Mouse (Mus musculus) left cerebral cortex, postnatal 14 days (tissue): ENCODE measurements around the gene Trim71. TPM values are rescaled to one million over a fixed set of nuclear protein-coding genes. Genes with fewer than 3 reads are reported as not detected.

Source experiments
- DNase-seq, 2 experiments: peaks; one replicate each; pipeline ENCODE4 v3.0.0; 2021 to 2022; ENCODE audit warnings: low spot score in 2 of 2, mixed read lengths in 1 of 2
- intact Hi-C: fragments of 180-260 bp; cut with DNase I; formaldehyde crosslinking; loops from one replicate; pipeline ENCODE4 v1.15.1; 2025
- total RNA-seq, 2 experiments: library from RNA; stranded (reverse); gene quantifications; 2 replicates each; pipeline ENCODE4 v1.2.3; 2021

Trim71 gene
- total RNA-seq, 2 experiments from 2014 or later = 0.44 to 0.48 TPM

- intact Hi-C loops = no loop called here
- no peak for DNase-seq
These were observed 3.1 kb downstream of the Trim71 start for GRCm38 (mm10) chr9:114560771-114561670.

DNA sequence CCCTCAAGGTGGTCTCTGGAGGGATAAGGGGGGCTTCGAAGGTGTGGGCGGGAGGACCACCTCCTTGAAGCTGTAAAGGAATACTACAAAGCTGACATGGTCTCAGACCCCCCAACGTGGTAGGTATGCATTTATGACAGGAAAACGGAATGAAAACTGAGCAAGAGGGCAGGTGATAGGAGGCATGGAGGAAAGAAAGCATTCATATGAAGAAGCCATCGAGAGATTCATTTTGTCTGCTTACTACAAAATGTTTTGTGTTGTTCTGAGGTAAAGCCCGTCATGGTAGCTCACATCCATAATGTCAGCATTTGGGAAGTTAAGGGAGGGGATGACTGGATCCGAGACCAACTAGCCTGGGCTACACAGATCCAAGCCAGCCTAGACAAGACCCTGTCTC, 4.0 kb downstream of the Trim71 start:
- no peak for DNase-seq
- intact Hi-C loops = no loop called here

GRCm38 (mm10) chr9:114557086-114557485, 7.1 kb downstream of the Trim71 start:
- DNase-seq = no peak
- intact Hi-C loops = loop anchor here (5.0 kb wide), 1 partner anchor 40 kb away; the partner anchor contains the start of gene C130032M10Rik

DNA sequence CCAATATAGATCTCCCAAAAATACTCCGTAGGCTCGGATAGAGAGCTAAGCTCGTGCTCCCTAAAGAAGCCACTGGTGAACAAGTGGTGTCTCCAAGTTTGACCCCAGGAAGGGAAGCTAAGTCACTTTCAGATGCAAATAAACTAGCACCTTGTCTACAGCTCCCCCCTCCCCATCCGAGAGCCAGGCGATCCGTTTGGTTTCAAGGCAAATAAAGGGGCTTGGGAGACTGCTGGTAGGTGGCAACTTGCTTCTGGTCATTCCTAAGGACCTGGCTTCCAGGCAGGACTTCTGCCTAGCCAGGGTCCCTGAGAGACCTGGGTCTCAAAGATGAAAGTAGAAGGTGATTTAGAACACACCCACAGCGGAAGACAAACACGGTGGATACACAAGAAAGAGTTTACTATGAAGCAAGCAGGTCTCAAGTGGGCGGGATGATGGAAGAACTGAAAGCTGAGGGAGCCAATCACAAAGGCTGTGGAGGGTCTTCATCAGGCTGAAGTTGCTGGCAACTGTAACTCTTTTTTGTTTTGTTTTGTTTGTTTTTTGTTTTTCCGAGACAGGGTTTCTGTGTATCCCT, 7.8 kb downstream of the Trim71 start:
- intact Hi-C loops = loop anchor here (5.0 kb wide), 1 partner anchor 39 kb away; the partner anchor contains the start of gene C130032M10Rik
- DNase-seq = no peak

- DNase-seq = no peak
- intact Hi-C loops = no loop called here
These were observed 9.7 kb downstream of the Trim71 start for GRCm38 (mm10) chr9:114554355-114554979.

GRCm38 (mm10) chr9:114553828-114554227, 10.3 kb downstream of the Trim71 start:
- DNase-seq = no peak
- intact Hi-C loops = no loop called here

DNA sequence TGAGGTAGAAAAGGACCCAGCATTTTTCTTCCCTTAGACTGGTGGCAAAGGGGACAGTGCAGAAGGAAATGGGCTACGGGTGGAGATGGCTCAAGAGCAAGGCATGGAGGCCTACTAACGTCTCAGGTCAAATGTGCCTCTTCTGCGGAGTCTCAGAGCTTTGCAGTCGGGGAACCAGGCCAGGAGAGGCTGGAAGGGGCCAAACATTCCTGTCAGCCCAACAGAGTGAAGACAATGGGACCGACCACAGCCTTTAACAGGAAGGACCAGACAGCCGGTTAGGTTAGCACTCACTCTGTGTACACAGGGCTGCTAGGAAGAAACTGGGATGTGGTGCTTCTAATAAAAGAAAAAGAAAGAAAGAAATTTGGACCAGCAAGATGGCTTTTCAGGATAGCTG, 14.1 kb downstream of the Trim71 start:
- no peak for DNase-seq
- intact Hi-C loops = no loop called here

DNA sequence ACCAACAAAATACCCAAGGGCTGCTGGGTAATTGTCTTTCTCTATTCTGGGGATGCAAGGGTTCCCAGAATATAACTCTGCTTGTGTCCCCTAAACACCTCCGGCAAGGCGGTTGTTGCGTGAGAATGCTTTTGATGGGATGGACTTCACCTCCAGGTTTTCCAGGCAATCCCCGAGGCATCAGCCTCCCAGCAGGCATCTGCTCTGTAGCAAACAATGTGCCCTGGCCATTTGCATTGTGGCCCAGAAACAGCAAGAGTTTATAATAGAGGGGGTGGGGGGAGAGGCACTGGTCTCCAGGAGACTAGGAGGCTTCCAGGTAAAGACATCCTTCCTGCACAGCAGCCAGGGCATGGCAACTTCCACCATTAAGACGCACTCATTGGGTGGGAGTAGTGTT, 15.1 kb downstream of the Trim71 start:
- DNase-seq = no peak
- intact Hi-C loops = no loop called here

- DNase-seq = no peak
- intact Hi-C loops = no loop called here
These were observed 15.7 kb downstream of the Trim71 start for GRCm38 (mm10) chr9:114548496-114548895.

DNA sequence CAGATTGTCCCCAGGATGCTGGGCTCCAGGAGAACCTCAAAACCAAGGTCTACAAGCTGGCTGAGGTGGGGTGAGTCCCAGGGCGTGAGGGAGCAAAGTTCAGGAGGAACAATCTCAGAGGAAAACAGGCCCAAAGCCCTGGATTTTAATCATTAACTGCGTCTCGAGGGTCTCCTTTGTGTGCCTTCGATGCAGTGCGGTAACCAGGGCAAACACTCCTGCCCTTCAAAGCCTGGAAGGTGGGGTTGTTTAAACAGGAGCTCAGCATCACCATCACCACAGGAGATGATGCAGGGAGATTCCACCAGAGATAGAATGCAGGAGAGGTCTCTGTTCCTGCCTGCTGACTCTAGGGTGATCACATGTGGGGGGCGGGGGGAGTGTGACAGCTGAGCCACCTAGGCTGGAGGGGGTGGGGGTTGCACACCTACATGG, 16.5 kb downstream of the Trim71 start:
- DNase-seq = no peak
- intact Hi-C loops = no loop called here

- DNase-seq = no peak
- intact Hi-C loops = no loop called here
These were observed 17.4 kb downstream of the Trim71 start for GRCm38 (mm10) chr9:114546765-114547164.

- intact Hi-C loops = no loop called here
- DNase-seq = no peak
These were observed 19.3 kb downstream of the Trim71 start for GRCm38 (mm10) chr9:114544754-114545393.

- intact Hi-C loops = no loop called here
- no peak for DNase-seq
These were observed 20.1 kb downstream of the Trim71 start for GRCm38 (mm10) chr9:114543882-114544753.

GRCm38 (mm10) chr9:114541279-114541741, 22.9 kb downstream of the Trim71 start:
- intact Hi-C loops = no loop called here
- DNase-seq = no peak

- intact Hi-C loops = no loop called here
- DNase-seq = no peak
These were observed 25.1 kb downstream of the Trim71 start for GRCm38 (mm10) chr9:114538996-114539563.

- intact Hi-C loops = no loop called here
These were observed 27.5 kb downstream of the Trim71 start for GRCm38 (mm10) chr9:114536628-114537027.

GRCm38 (mm10) chr9:114534747-114535517, 29.2 kb downstream of the Trim71 start:
- intact Hi-C loops = no loop called here
- peak; percentile 13 to 15 for DNase-seq

More at GRCm38 (mm10) chr9:114536628-114537027, 27.5 kb downstream of the Trim71 start:
- DNase-seq = no peak

- DNase-seq = no peak
- intact Hi-C loops = no loop called here
These were observed 30.3 kb downstream of the Trim71 start for GRCm38 (mm10) chr9:114533848-114534247.
